Mouse (Mus musculus): ENCODE results near the gene Kif14.

GRCm38 (mm10) chr1:136570976-136571375, 104.8 kb downstream of the Kif14 start:
- TF ChIP-seq CTCF (conservative IDR thresholded peaks at IDR 0.05; ENCODE audit: insufficient read depth, insufficient read length, low read depth, low read length) (no peak), POLR2A (IDR thresholded peaks at IDR 0.05; ENCODE audit: low read depth, low read length) (no peak)
